Mouse (Mus musculus): Measurements from ENCODE around the gene Rps16. TPM values are rescaled to one million over a fixed set of nuclear protein-coding genes. Genes with fewer than 3 reads are reported as not detected.
A peak's percentile ranks its signal among the peaks of the same experiment; 100 is the strongest.

Rps16 gene
- total RNA-seq, 2 experiments from 2014 or later = 298 to 415 TPM

- DNase-seq = no peak
- intact Hi-C loops (cut with DNase I) = no loop called here
These were observed 9.1 kb upstream of the Rps16 start for GRCm38 (mm10) chr7:28341381-28341780.

DNA sequence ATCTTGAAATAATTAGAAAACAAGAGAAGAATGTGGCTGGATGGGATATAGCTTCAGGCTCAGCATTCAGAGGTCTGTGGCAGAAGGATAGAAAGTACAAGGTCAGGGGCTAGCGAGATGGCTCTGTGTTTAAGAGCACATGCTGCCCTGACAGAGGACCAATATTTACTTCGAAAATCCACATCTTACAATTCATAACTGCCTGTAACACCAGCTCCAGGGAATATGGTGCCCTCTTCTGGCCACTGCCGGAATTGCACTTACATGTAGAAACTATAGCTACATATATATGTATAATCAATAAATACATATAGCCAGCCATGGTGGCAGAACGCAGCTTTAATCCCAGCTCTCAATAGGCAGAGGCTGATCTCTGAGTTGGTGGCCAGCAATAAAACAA is 5.8 kb upstream of the Rps16 start:
- intact Hi-C loops (cut with DNase I) = loop anchor here (5.0 kb wide), 1 partner anchor 67 kb away; the partner anchor contains the start of gene Eid2b
- peak in 1 of 2 experiments; percentile 49 for DNase-seq

DNA sequence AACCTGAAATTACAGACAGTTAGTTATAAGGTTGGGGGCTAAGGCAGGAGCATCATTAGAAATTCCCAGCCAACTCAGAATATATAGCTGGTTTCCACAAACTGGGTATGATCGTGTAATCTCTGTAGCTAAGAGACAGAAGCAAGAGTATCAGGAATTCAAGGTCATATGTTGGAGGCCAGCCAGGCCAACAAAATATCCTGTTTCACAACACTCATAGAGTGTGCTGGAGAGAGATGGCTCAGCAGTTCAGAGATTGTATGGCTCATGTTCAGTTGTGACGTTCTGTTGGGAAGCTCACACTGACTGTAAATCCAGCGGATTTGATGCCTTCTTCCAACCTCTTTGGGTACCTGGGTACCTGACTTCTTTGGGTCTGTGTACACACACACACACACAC is 2.7 kb upstream of the Rps16 start:
- DNase-seq = no peak
- intact Hi-C loops (cut with DNase I) = loop anchor here (5.0 kb wide), 1 partner anchor 70 kb away; the partner anchor contains the start of gene Eid2b

- DNase-seq = no peak
- intact Hi-C loops (cut with DNase I) = loop anchor here (5.0 kb wide), 1 partner anchor 71 kb away; the partner anchor contains the start of gene Eid2b
These were observed 1.9 kb upstream of the Rps16 start for GRCm38 (mm10) chr7:28348601-28349000.

DNA sequence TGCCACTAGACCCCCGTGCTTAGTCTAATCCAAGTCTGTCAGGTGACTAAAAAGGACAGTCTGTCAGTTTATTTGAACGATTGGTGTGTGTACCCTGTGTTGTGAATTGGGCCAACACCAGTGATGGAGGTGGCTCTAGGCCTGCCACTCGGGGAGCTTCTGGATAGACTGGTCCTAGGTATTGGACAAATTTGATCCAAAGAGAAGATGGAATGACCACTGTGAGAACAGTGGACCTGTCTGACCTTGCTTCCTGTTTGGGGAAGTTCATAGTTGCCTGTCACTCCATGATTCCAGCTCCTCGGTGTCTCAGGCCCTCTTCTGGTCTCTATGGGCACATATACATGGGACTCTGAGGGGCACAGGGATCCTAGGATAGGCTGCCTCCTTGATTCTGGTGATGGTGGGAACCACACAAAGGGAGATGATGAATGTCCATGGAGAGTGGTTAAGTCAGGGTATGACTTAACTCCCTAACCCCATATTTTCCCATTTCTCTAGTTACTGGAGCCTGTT is 1.3 kb downstream of the Rps16 start:
- no peak for DNase-seq
- intact Hi-C loops (cut with DNase I) = no loop called here

DNA sequence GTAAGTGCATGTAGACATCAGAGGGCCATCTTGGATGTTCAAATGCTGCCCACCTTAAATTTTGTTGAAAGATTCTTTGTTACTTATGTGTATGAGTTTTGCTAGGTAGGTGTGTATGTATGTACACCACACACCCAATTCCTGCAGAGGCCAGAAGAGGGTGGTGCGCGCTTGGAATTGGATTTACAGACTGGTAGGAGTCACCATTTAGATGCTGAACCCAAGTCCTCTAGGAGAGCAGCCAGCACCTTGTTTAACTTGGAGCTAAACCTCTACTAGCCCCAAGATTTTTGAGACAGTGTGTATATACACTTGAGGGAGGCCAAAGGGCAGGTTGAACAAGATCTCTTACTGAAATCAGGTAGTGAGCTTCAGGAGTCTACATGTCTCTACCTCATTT is 2.8 kb downstream of the Rps16 start:
- intact Hi-C loops (cut with DNase I) = no loop called here
- DNase-seq = no peak

DNA sequence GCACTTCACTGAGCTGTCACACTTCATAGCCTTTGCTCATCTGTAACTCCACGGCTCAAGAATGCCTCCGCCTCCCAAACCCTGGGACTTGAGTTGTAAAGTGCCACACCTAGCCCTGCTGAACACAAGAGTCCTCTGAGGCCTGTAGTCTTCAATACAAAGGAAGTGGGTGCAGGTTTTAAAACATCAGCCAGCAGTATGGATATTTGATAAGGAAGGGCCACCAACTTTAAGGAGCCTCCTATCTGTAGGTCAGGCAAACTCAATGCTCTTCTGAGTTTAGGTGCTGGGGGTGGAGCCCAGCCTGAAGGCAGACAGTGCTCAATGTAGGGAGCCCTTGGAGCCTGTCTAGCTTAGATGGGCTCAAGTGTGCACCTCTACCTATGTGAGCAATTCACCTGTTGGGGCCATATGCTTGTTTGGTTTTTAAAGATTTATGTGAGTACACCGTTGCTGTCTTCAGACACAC is 3.7 kb downstream of the Rps16 start:
- no peak for DNase-seq

DNA sequence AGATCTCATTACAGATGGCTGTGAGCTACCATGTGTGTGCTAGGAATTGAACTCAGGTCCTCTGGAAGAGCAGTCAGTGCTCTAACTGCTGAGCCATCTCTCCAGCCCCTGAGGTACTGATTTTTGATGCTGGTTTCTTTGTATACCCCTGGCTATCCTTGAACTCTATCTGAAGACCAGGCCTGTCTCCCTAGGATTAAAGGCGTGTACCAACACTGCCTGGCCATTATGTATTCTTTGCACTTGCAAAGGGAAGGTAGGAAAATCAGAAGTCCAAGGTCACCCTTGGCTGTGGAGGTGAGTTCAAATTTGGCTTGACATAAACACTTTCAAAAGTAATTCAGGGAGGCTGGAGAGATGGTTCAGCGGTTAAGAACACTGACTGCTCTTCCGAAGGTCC is 4.1 kb downstream of the Rps16 start:
- intact Hi-C loops (cut with DNase I) = no loop called here
- DNase-seq = no peak

More for the DNA sequence above, 3.7 kb downstream of the Rps16 start:
- intact Hi-C loops (cut with DNase I) = no loop called here

GRCm38 (mm10) chr7:28355221-28355620 is 4.8 kb downstream of the Rps16 start:
- intact Hi-C loops (cut with DNase I) = no loop called here
- no peak for DNase-seq

- intact Hi-C loops (cut with DNase I) = no loop called here
- DNase-seq = no peak
These were observed 6.5 kb downstream of the Rps16 start for GRCm38 (mm10) chr7:28356981-28357380.

- intact Hi-C loops (cut with DNase I) = no loop called here
- no peak for DNase-seq
These were observed 7.5 kb downstream of the Rps16 start for GRCm38 (mm10) chr7:28357984-28358383.

DNA sequence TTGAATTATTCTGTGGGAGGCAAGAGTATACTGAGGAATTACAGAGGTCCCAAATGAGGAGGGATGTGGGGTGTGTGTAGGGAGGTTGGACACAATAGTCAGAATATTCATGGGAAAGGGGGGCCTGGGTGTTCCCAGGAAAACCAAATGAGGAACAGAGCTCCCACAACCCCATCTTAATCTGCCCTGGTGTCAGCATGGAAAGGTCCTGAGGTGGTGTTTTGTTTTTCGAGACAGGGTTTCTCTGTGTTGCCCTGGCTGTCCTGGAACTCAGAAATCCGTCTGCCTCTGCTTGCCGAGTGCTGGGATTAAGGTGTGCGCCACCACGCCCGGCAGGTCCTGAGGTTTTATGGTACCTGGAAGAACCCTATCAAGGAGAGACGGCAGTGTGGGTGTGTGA is 8.0 kb downstream of the Rps16 start:
- intact Hi-C loops (cut with DNase I) = no loop called here
- no peak for DNase-seq

- no peak for DNase-seq
- intact Hi-C loops (cut with DNase I) = no loop called here
These were observed 9.4 kb downstream of the Rps16 start for GRCm38 (mm10) chr7:28359854-28360253.

- intact Hi-C loops (cut with DNase I) = no loop called here
- DNase-seq = no peak
These were observed 9.8 kb downstream of the Rps16 start for GRCm38 (mm10) chr7:28360291-28360690.

- no peak for DNase-seq
- intact Hi-C loops (cut with DNase I) = no loop called here
These were observed 11.3 kb downstream of the Rps16 start for GRCm38 (mm10) chr7:28361647-28362341.

DNA sequence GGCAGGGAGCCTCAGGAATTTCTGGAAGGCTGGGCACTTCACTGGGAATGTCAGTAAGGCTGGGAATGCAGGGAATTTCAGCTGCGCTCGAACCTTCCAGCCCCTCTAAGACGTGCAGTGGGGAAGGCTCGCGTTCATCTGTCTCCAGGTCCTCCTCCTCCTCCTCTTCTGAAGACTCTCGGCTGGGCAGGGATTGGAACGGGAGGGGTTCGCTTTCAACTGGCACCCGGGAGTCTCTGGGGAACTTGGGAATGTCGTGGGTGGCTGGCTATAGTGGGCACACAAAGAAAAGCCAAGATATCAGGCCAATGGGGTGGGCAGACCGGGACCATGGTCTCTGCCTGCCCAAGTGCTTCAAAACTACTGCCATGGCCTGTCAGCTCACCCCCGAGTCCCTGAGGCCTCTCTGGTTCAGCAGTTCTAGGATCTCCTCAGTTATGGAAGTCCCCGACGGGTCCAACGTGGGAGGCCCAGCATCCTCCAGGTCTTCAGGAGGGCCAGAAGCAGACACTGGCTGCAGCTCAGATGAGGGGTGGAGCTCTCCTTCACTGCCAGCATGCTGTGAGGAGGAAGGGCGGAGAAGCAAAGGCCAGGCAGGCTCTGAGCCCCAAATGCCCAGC is 12.1 kb downstream of the Rps16 start:
- DNase-seq = no peak
- intact Hi-C loops (cut with DNase I) = no loop called here

DNA sequence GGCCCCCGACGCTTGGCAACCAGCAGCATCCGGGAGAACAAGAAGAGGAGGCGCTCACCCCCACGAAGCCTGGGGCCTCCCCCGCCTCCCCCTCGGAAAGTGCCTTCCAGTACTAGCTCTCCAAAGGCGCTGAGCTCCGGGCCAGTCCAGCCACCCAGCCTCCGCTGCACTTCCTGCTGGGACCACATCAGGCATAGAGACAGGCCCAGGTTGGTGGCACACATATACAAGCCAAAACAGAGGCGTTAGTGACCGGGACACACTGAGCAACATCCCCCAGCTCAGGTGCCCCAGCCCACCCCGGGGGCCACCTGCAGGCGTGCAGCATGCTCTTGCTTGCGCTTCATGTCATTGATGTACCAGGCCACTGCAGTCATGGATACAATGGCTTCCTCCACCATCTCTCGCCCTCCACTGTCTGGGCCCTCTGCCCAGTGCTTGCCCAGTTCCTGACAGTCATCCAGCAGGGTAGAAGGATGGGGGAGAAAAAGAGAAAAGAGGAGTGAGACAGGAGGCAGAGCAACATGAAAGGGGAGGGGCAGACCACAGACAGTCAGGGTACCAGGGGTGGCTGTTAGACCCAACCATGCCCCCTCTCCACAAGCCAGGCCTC is 17.3 kb downstream of the Rps16 start:
- no peak for DNase-seq
- intact Hi-C loops (cut with DNase I) = no loop called here

- intact Hi-C loops (cut with DNase I) = no loop called here
- DNase-seq = no peak
These were observed 17.9 kb downstream of the Rps16 start for GRCm38 (mm10) chr7:28368276-28368920.

DNA sequence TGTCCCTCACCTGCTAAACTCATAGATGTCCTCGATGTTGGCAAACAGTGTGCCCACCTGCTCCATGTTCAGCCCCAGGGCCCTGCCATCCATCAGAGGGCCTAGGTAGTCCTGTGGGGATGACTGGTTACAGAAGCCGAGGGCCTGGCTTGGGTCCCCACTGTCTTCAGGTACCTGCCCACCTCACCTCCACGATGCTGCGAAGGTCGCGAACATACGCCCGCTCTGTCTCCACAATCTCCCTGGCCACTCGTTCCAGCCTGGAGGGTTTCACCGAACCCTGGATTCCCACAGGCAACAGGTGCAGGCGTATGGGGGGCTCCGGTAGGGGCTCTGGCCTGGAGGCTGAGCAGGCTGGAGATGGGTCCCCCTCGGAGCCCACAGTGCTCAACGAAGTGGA is 19.6 kb downstream of the Rps16 start:
- intact Hi-C loops (cut with DNase I) = no loop called here
- no peak for DNase-seq

- no peak for DNase-seq
- intact Hi-C loops (cut with DNase I) = no loop called here
These were observed 20.6 kb downstream of the Rps16 start for GRCm38 (mm10) chr7:28370977-28371513.
